Mouse (Mus musculus): Measurements from ENCODE around the gene Nr2f6.
"Not testable (repeated sequence)": the region's sequence is repeated elsewhere in the genome, so short reads cannot be mapped to it uniquely, and the experiment has no call there.

Gene Nr2f6

DNA sequence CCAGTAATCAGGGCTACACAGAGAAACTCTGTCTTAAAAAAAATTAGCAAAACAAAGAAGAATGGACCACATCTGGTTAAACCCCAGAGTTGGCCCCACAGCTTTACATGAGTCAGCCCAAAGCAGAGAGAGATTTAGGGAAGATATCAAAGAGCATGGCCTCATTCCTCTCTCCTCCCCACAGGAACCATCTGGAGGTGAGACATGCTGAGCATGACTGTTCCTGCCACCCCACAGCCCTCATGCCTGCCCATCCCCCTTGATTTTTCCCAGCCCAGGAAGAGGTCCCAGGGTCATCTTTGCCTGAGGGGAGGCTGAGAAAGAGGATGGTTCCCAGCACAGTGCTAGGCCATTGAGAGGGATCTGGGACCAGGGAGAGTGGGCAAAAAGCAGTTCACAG is 13.4 kb downstream of the Nr2f6 start:
- DNase-seq (ENCODE audit: extremely low read depth, low read depth, low spot score), result no peak

DNA sequence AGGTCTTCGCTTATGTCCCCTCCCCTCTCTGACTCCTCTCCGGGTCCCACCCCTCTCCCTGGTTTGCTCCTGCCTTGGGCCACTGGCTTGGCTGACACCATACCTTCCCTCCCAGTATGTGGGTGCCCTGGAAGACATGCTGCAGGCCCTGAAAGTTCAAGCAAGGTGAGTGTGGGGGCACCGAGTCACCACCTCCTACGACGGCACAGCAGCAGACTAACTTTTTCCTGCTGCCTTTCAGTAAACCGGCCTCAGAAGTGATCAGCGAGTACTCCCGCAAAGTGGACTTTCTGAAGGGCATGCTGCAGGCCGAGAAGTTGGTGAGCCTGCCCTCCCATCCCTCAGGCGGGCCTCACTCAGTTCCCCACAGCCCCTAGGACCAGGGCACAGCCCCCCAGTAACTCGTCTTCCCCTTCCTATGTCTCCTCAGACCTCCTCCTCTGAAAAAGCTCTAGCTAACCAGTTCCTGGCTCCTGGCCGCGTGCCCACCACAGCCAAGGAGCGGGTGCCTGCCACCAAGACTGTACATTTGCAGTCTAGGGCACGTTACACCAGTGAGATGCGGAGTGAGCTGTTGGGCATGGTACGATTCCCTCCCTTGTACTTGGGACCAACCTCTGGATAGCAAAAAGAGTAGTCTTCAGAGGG is 14.1 kb downstream of the Nr2f6 start:
- DNase-seq (ENCODE audit: extremely low read depth, low read depth, low spot score), result no peak

GRCm38 (mm10) chr8:71366771-71367528 is 14.8 kb downstream of the Nr2f6 start, which contains the start of gene Use1:
Gene Use1 (plus strand): TSS chr8:71366848.
- no peak for DNase-seq (ENCODE audit: extremely low read depth, low read depth, low spot score)

DNA sequence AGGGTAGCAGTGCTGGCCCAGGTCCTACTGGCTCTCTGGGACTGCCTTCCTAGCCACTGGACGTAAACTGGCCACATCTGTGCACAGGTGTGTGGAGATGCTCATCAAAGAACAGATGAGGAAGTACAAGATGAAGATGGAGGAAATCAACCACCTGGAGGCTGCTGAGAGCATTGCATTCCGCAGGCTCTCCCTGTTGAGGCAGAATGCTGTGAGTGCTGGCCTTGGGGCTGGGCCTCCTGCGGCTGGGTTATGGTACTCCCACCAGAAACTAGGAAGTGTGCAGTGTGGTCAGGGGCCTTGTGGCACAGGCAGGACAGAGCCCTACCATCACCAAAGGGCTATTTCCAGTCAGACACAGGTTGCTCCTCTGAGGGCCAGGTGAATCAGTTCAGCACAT is 23.7 kb downstream of the Nr2f6 start:
- no peak for DNase-seq (ENCODE audit: extremely low read depth, low read depth, low spot score)

- no peak for DNase-seq (ENCODE audit: extremely low read depth, low read depth, low spot score)
Measured at GRCm38 (mm10) chr8:71351520-71351919, 30.2 kb downstream of the Nr2f6 start.

DNA sequence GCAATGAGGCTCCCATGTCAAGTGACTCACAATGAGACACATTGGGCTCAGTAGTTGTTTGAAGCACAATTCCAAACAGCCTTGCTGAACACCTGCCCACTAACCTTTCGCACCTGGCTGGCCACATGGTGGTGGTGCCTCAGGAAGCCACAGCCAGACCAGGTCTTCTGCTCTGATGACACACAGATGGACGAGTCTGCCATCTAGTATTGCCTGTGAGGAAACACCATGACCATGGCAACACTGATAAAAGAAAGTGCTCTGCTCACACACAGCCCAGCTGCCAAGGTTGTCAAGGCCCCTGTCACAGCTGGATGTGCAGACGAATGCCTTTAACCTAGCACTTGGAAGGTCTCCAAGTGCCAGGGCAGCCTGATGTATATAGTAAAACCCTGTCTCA is 30.6 kb downstream of the Nr2f6 start:
- no peak for DNase-seq (ENCODE audit: extremely low read depth, low read depth, low spot score)

- no peak for DNase-seq (ENCODE audit: extremely low read depth, low read depth, low spot score)
Measured at GRCm38 (mm10) chr8:71346581-71346980, 35.2 kb downstream of the Nr2f6 start.

GRCm38 (mm10) chr8:71340625-71341024 is 41.1 kb downstream of the Nr2f6 start:
- no peak for DNase-seq (ENCODE audit: extremely low read depth, low read depth, low spot score)

- DNase-seq (ENCODE audit: extremely low read depth, low read depth, low spot score), result not testable (repeated sequence)
Measured at GRCm38 (mm10) chr8:71337834-71338233, 43.9 kb downstream of the Nr2f6 start.

- no peak for DNase-seq (ENCODE audit: extremely low read depth, low read depth, low spot score)
Measured at GRCm38 (mm10) chr8:71324848-71325247, 56.9 kb downstream of the Nr2f6 start.
